In genomic region chr2:24935057-24935796, GRCm38 (mm10) we compare ENCODE assay signal across 8 mouse cellular contexts. TPM values are rescaled to one million over a fixed set of nuclear protein-coding genes. Genes with fewer than 3 reads are reported as not detected.
A peak's percentile ranks its signal among the peaks of the same experiment; 100 is the strongest.
DNase-seq lines count a peak whose midpoint lies in the region; ATAC-seq lines count a peak whose summit lies in the region.

Gene Arrdc1, minus strand, starts transcription at chr2:24935252.

- H3K9ac ChIP-seq in hindbrain, embryonic 15.5 days: peak within 1 kb of the TSS; percentile 74

- H3K27me3 ChIP-seq in hindbrain, embryonic 15.5 days: no peaks in the 10 kb centered on the region

- ATAC-seq in hindbrain, embryonic 15.5 days (ENCODE audit: low FRiP score, low read depth): peak; percentile 94

- 0% methylated on average over 48 of the region's 49 CpGs for WGBS in hindbrain, embryonic 15.5 days

- peak within 1 kb of the TSS; percentile 67 for H3K4me3 ChIP-seq in hindbrain, embryonic 15.5 days

- peaks cover 22% of the 10 kb centered on the region for H3K4me1 ChIP-seq in hindbrain, embryonic 15.5 days (replicated peaks)

- peak within 1 kb of the TSS; percentile 82 for H3K4me2 ChIP-seq in hindbrain, embryonic 15.5 days

- H3K36me3 ChIP-seq in hindbrain, embryonic 15.5 days: no peaks in the 10 kb centered on the region

- peak; percentile 95 for DNase-seq in T-cell, adult 2 months (ENCODE audit: low spot score)
- DNase-seq in cerebellum, postnatal 36 days: peak; percentile 77 to 82
- peak; percentile 72 to 84 for DNase-seq in frontal cortex, postnatal 36 days (ENCODE audit: low spot score in 2 of 2)
- DNase-seq in left cerebral cortex, adult 11 months (ENCODE audit: low spot score): peak; percentile 82
- peak; percentile 96 for DNase-seq in lung, postnatal 4 days
- DNase-seq in retina, postnatal 7 days (ENCODE audit: low read depth, low spot score): peak; percentile 91
- DNase-seq in urinary bladder, adult 2 months (ENCODE audit: low spot score): peak; percentile 82

- H3K9me3 ChIP-seq in hindbrain, embryonic 15.5 days: no peaks in the 10 kb centered on the region

- peak within 1 kb of the TSS; percentile 63; the same call in 1 of the 2 replicates for H3K27ac ChIP-seq in hindbrain, embryonic 15.5 days (replicated peaks)

RNA-seq across cellular contexts. Expression of gene Arrdc1, which starts in this region (rescaled TPM):
- 37.8 and 41.5 TPM in 2 replicates for polyA plus RNA-seq in hindbrain, embryonic 15.5 days (2015; fragmentation: Nextera tagmentation; extraction: Ambion mirVana)
- 89.6 and 140 TPM in 2 replicates for polyA plus RNA-seq in urinary bladder, adult 2 months (2012; rRNA removed)

Comparison
In these comparisons a context has a peak if more than half of its experiments do, and no peak if none do; other contexts are left out.
1. Peak in every context shown above with its lines: DNase-seq, ATAC-seq, H3K4me3 ChIP-seq and H3K27ac ChIP-seq.